Mouse (Mus musculus): ENCODE measurements at regions not wholly inside any gene's neighbourhood (a gene's known extent, or its start where the extent isn't known, plus 50 kb on each side); places are given as distances from the start of the nearest gene placed in this dataset.

DNA sequence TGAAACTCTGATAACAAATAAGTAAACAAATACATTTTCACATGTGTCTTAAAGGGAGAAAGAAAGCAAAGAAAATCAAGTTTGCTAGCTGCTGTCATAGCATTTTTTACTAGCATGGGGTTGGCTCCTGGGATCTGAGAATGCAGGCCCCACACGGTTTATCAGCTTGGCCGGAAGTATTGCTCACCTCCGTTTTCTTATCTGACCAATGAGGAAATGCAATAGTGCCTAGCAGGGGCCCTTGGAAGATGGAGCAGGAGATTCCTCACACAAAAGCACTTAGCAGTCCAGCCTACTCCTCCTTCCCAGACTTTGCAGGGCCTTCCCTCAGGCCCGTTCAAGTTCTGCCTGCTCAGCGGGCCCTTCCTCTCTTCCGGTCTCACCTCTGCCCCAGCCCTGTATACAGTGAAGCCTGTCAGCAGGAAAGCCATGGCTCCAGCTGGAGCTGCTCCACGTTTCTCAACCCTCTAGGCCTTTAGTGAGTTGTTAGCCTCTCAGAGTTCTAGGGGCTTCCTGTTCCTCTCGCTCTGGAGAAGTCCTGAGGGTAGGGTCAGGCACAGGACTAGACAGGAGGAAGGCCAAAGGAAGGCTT, 270.5 kb downstream of the Uaca start:
- H3K4me3 ChIP-seq (replicated peaks in 1 of 3; ENCODE audit: low read depth in 2 of 3, low read length in 2 of 3, poor library complexity in 1 of 3), result no peak overlapping the region
- H3K9me3 ChIP-seq (replicated peaks; ENCODE audit: low read length), result peaks cover 7% of the 10 kb centered on the region
- no peaks in the 10 kb centered on the region for H3K4me1 ChIP-seq (ENCODE audit: control insufficient read depth in 1 of 2, insufficient read depth in 2 of 2)
- H3K27ac ChIP-seq (ENCODE audit: insufficient read depth, low read depth), result no peak overlapping the region
- peaks cover 2% of the 10 kb centered on the region for H3K27me3 ChIP-seq (replicated peaks)
- DNase-seq (ENCODE audit: extremely low read depth), result no peak
- dilution Hi-C loops (cut with MboI; ENCODE audit: extremely low pct_ligation_motif_present, extremely low pct_unique_long_range_greater_than_20kb, low sequenced_read_pairs), result no loop called here
- in situ Hi-C loops (cut with MboI; ENCODE audit: low pct_ligation_motif_present, low pct_unique_long_range_greater_than_20kb, low sequenced_read_pairs), result loop anchor here (25.0 kb wide), 1 partner anchor 222 kb away; no protein-coding TSS in a partner anchor
- H3K79me2 ChIP-seq (replicated peaks; ENCODE audit: control insufficient read depth, extremely low read depth, insufficient read depth, poor library complexity, severe bottlenecking), result no peaks in the 10 kb centered on the region
- H3K36me3 ChIP-seq (replicated peaks in 1 of 2; ENCODE audit: control insufficient read depth in 1 of 2, insufficient read depth in 1 of 2, low read length in 1 of 2), result no peaks in the 10 kb centered on the region
- H3K9ac ChIP-seq (ENCODE audit: insufficient read depth, low read depth), result no peak overlapping the region
- TF ChIP-seq POLR2A (IDR thresholded peaks at IDR 0.05; ENCODE audit: low read depth, low read length) (no peak), GABPA (IDR thresholded peaks at IDR 0.05; ENCODE audit: insufficient replicate concordance, low read depth, low read length) (no peak), EP300 (IDR thresholded peaks at IDR 0.05; ENCODE audit: low read length) (no peak), CHD1 (IDR thresholded peaks at IDR 0.05; ENCODE audit: low read depth, low read length) (no peak)
- no peak overlapping the region for H3K4me2 ChIP-seq (ENCODE audit: insufficient read depth, low read depth, poor library complexity, severe bottlenecking)

DNA sequence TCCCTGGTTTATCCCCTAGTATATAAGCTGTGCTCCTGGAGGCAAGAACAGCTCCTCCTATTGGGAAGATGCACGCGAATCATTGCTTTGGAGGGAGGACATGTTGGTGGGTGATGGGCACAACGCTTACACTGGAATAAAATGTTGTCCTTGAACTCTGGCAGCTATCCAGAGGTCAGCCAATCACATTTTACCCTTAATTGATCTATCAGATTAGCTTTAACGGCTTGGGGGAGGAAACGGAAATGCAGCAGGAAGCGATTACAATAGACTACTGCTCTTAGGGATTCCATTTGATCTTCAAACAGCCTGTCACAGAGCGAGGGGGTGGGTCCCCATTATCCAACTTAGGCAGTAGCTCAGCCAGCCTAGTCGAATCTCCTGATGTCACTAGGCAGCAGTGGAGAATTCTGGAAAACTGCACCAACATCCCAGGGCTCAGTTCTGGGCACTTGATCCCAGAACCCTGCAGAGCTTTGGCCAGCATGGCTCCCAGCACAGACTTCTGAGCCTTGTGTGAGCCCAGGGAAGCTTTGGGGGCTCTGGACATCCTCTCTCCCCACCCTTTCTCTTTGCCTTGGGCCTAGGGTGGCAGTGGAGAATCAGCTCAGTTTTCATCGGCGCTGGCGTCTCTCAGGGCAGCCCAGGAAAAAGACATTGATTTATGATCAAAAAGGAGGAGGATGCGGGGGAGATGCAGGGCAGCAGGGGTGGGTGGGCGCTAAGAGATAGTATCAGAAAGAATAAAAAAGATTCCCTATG, 275.4 kb downstream of the Uaca start:
- DNase-seq (ENCODE audit: extremely low read depth), result no peak
- no peak overlapping the region for H3K4me3 ChIP-seq (replicated peaks in 1 of 3; ENCODE audit: low read depth in 2 of 3, low read length in 2 of 3, poor library complexity in 1 of 3)
- H3K9ac ChIP-seq (ENCODE audit: insufficient read depth, low read depth), result no peak overlapping the region
- H3K4me1 ChIP-seq (ENCODE audit: control insufficient read depth in 1 of 2, insufficient read depth in 2 of 2), result no peaks in the 10 kb centered on the region
- H3K4me2 ChIP-seq (ENCODE audit: insufficient read depth, low read depth, poor library complexity, severe bottlenecking), result no peak overlapping the region
- H3K36me3 ChIP-seq (replicated peaks in 1 of 2; ENCODE audit: control insufficient read depth in 1 of 2, insufficient read depth in 1 of 2, low read length in 1 of 2), result no peaks in the 10 kb centered on the region
- no peaks in the 10 kb centered on the region for H3K79me2 ChIP-seq (replicated peaks; ENCODE audit: control insufficient read depth, extremely low read depth, insufficient read depth, poor library complexity, severe bottlenecking)
- H3K9me3 ChIP-seq (replicated peaks; ENCODE audit: low read length), result no peaks in the 10 kb centered on the region
- in situ Hi-C loops (cut with MboI; ENCODE audit: low pct_ligation_motif_present, low pct_unique_long_range_greater_than_20kb, low sequenced_read_pairs) (loop anchor here (25.0 kb wide), 1 partner anchor 218 kb away; no protein-coding TSS in a partner anchor), dilution Hi-C loops (cut with MboI; ENCODE audit: extremely low pct_ligation_motif_present, extremely low pct_unique_long_range_greater_than_20kb, low sequenced_read_pairs) (no loop called here)
- TF ChIP-seq CHD1 (IDR thresholded peaks at IDR 0.05; ENCODE audit: low read depth, low read length) (no peak), SMC3 (IDR thresholded peaks at IDR 0.05; ENCODE audit: low read depth, low read length) (no peak), IRF4 (IDR thresholded peaks at IDR 0.05; ENCODE audit: low read depth, low read length) (no peak), GABPA (IDR thresholded peaks at IDR 0.05; ENCODE audit: insufficient replicate concordance, low read depth, low read length) (no peak), ZNF384 (IDR thresholded peaks at IDR 0.05; ENCODE audit: low read depth, low read length) (no peak), MAZ (IDR thresholded peaks at IDR 0.05; ENCODE audit: low read depth, low read length) (no peak), E2F4 (IDR thresholded peaks at IDR 0.05; ENCODE audit: insufficient replicate concordance, low read depth, low read length) (no peak), NRF1 (IDR thresholded peaks at IDR 0.05; ENCODE audit: low read depth, low read length) (no peak), ZMIZ1 (IDR thresholded peaks at IDR 0.05; ENCODE audit: low read depth, low read length) (no peak), CTCF (conservative IDR thresholded peaks at IDR 0.05 in 1 of 2, IDR thresholded peaks at IDR 0.05 in 1 of 2; ENCODE audit: low read depth in 2 of 2, low read length in 2 of 2) (no peak), ELF1 (IDR thresholded peaks at IDR 0.05; ENCODE audit: low read depth, low read length) (no peak)
- H3K27me3 ChIP-seq (replicated peaks), result peaks cover 3% of the 10 kb centered on the region
- no peak overlapping the region for H3K27ac ChIP-seq (ENCODE audit: insufficient read depth, low read depth)
